Mouse (Mus musculus) ovary, adult 18-20 months (tissue): ENCODE measurements at regions not wholly inside any gene's neighbourhood (a gene's known extent, or its start where the extent isn't known, plus 50 kb on each side); places are given as distances from the start of the nearest gene placed in this dataset.

ENCODE experiments used
- DNase-seq: peaks from one replicate; pipeline ENCODE4 v3.0.0; 2022; ENCODE audit warnings: low spot score, mixed read lengths

- no peak for DNase-seq
These were observed 89.6 kb downstream of the Ppp4r2 start for GRCm38 (mm10) chr6:100923070-100923469.

DNA sequence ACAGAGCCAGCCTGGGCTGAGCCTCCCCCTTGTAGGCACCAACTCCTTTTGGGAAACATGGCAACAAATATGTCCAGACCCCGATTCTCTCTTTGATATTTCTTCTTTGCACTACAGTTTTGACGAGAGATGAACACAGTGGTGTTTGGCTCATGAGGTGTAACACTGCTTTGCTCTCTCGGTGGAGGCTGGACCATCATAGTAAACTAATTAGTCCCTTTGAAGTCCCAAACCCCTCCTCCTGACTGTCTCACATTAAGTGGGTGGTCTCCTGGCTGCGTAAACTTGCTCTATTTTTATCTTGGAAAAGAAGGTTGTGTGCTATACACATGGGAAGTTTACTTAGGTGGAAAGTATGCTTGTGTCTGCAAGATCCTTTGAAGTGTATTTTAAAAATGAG is 90.3 kb downstream of the Ppp4r2 start:
- no peak for DNase-seq

DNA sequence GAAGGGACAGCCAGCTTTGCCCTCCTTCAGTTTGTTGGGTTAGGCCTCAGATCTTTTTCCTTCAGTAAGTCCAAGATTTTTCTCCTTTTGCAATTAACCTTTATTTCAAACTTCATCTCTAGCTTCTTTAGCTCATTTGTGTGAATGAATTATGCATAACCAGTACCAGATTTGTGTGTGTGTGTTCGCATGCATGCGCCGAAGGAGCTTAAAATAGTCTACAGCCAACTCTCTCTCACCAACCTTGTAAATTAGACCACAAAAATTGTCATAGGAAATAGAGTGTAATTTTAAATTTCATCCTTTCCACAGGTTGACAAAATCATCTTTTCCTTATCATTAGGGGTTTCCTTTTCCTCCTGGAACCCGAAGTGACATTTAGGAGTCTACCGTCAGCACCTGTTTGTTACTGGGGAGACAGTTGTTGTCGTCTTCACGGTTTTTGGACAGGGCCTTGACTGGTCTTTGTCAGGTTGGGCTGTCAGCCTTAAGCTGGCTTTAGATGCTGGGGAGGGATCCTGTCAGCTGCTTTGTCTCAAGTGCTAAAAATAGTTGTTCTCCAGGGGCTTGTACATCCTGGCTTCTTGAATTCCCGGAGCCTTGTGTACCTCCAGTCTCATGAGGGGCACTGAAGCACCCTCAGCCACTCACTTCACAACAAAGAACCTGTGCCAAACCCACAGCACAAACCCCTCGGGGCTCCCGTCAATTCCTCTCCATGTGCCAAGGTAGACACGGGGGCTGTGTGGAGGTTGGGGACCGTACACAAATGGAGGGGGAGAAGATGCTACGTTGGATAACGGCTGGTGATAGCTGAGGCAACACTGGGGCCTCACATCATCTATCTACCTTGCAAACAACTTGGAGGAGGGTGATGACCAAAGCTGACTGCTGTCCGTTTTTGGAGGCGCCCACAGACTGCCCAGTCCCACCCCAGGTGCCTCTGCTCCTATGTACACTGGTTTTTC is 95.7 kb downstream of the Ppp4r2 start:
- DNase-seq, result no peak

- no peak for DNase-seq
These were observed 96.4 kb downstream of the Ppp4r2 start for GRCm38 (mm10) chr6:100929759-100930358.

DNA sequence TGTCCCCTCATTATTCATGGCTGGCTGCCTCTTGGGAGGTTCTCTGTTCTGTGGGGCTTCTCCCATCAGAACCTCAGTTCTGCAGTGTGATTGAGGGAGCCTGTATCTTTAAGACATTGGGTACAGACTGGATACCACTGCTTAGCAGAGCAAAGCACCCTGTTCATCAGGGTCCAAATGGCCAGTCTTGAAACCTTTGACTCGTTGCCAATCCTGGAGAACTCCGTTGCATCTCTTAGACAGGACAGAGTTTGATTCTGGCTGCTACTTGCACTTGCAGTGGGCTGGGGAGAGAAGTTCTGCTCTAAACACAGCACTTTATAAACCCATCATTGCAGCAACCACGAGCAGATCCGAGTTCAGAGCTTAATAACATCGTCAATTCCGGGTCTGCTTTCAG is 97.3 kb downstream of the Ppp4r2 start:
- DNase-seq, result no peak

DNA sequence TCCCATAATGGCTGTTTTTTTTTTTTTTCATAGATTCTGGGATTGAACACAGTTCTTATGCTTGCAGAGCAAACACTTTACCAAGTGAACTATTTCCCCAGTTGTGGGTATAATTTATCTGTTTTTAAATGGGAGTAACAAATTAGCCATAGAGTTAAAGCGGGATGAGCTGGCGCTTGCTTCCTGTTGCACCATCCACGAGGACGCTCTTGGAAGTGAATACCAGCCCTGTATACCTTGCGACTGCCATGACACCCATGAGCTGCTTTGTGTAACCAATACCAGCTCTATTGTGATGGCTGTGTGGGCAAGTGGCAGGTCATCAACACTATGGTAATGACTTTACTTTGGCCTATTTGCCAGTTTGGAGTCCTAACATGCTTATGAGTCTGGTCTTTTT is 101.0 kb downstream of the Ppp4r2 start:
- no peak for DNase-seq

- no peak for DNase-seq
These were observed 104.4 kb downstream of the Ppp4r2 start for GRCm38 (mm10) chr6:100937802-100938201.

- no peak for DNase-seq
These were observed 105.0 kb downstream of the Ppp4r2 start for GRCm38 (mm10) chr6:100938376-100938775.

- DNase-seq, result no peak
These were observed 105.6 kb downstream of the Ppp4r2 start for GRCm38 (mm10) chr6:100939042-100939441.

DNA sequence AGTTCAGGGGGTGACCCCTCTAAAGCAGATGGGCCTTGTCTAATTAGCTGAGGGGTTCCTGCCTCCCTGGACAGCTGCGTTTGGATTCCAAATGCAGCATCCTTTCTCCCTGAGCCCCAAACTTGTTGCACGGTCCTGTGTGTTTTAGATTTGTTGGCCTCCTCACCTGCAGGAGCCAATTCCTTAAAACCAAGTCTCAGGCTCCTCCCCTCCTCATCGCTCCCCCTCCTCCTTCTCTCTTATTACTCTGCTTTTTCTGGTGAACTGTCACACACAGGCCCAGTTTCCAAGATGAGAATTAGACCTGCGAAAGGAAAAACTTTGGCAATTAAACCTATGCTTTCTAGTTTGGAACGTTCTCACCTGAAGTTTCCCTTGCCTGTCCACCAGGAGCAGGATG is 106.3 kb downstream of the Ppp4r2 start:
- DNase-seq, result no peak

- DNase-seq, result no peak
These were observed 108.3 kb downstream of the Ppp4r2 start for GRCm38 (mm10) chr6:100941686-100942085.

GRCm38 (mm10) chr6:100942956-100943355 is 109.5 kb downstream of the Ppp4r2 start:
- no peak for DNase-seq

DNA sequence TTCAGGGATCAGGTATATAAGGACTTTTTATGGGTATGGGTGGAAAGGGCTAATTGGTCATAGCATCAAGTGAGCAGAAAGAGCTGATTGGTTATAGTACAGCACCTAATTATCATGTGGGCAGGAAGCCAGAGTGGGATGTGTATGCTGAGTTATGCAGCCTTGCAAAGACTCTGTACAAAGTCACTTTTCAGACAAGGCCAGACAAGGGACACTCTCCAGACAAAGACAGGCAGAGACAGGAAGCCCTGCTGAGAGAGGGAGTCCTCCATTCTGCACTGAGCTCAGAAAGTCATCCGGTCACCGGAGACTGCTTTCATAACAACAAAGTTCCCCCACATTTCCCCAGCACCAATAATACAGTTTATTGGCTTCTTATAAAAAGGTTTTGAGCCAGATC is 112.4 kb downstream of the Ppp4r2 start:
- DNase-seq, result no peak

DNA sequence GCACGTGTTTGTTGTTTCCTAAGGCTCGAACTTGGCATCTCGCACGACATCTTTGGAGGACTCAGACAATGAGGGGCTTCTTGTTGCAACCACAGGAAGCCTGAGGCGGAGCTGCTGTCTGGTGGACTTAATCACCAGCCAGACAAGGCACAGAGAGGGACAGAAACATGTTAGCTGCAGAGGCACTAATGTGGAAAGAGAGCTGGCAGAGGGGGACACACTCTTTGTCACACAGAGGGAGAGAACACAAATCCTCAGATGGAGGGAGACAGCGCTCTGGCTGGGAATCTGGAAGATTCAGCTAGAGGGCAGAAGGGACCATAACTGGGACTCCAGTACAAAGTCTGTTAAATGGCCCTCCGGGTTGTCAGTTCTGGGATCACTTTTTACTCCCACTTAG is 114.9 kb downstream of the Ppp4r2 start:
- DNase-seq, result no peak

DNA sequence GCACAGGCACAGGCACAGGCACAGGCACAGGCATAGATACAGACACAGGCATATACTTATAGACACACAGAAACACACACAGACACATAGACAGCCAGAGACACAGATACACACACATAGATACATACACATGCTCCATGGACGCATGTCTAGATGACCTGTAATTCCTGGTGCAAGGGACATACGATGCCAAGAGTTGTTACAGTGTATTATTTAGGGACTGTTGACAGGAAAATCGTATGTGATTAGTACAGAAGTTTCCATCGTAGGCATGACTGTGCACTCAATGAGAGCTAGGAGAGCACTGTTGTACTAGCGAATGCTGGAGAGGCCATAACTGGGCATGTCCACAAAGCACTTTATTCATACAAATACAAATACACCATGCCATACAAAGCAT is 118.2 kb downstream of the Ppp4r2 start:
- no peak for DNase-seq

DNA sequence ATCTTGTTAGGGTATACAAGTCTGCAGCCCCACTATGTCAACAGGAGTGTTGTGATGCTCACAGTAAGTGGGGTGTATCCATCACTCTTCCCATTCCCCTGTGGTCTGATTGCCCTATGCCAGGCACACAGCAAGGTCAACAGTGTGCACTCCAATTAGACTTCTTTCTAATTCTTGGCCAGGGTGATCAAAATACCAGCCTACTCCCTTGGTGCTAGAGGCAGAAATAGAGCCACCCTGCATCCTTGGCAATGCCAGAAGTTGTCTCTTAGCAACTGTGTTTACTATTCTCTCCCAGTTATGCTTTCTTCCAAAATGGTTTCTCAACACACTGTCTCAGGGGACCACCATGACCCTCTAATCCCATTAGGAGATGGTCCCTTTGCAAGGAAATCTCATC is 119.0 kb downstream of the Ppp4r2 start:
- no peak for DNase-seq

- no peak for DNase-seq
These were observed 121.1 kb downstream of the Ppp4r2 start for GRCm38 (mm10) chr6:100954563-100954962.

GRCm38 (mm10) chr6:100966481-100966880 is 133.1 kb downstream of the Ppp4r2 start:
- no peak for DNase-seq

DNA sequence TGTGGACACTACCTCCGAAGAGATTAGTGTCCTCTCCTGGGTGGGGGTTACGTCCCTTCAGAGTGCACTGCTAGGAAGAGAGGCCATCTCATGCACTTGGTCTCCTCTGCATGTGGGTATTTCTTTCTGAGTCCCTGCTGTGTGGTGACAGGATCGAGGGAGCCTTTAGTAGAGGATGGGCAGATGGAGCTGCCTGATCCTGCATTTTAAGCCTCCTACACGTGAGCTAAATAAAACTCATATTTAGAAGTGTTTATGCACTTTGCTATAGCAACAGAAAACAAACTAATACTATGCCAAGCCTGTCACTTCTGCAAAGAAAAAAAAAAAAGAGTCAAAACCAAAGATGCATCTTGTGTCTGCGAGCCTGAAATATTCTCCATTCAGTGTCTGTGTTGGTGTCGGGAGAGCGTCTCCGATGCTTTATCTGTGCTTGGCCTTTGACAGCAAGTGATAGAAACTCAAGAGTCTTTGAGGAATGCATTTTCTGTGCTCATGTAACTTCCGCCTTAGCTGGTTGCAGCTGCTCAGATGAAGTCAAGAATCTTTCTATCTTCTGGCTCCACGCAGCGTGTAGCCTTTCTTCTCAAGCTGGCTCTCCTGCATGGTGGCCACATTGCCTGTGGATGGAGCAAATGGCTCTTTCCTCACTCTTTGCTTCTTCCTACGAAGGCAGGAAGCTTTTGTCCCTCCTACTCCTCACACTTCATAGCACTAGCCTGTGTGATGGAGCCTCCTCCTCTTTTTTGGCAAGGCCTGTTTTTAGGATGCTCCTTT is 134.8 kb downstream of the Ppp4r2 start:
- no peak for DNase-seq

GRCm38 (mm10) chr6:100968960-100969359 is 135.5 kb downstream of the Ppp4r2 start:
- no peak for DNase-seq

GRCm38 (mm10) chr6:100970810-100971447 is 137.5 kb downstream of the Ppp4r2 start:
- DNase-seq, result no peak

DNA sequence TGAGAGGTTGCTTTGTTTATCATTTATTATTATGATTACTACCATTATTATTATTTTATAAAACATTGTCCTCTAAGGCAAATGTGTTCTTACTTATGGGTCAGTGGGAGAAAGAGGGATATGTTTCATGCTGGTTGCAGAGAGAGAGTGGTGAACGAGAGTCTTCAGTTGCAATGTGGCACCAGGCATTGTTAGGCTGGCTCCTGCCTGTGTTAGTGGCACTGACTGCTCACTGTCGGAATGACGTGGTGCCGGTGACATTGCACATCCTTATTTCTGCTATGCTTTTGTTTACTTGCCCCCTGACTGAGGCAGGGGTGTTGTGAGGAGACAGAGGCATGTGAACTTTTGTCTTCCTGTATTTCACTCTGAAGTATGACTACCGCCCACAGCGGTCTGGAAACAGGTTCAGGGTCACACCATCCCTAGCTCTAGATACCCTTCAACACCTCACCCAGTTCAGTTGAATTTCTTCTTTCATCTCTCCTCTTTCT is 138.1 kb downstream of the Ppp4r2 start:
- DNase-seq, result no peak
